Mouse (Mus musculus) small intestine, adult 2 months (tissue): Measurements from ENCODE around the gene Gm17067. TPM values are rescaled to one million over a fixed set of nuclear protein-coding genes. Genes with fewer than 3 reads are reported as not detected.
"Not testable (repeated sequence)": the region's sequence is repeated elsewhere in the genome, so short reads cannot be mapped to it uniquely, and the experiment has no call there.

ENCODE experiments used
- H3K27ac ChIP-seq: fragments of 200-500 bp; 2 replicates; pipeline ENCODE4 v1.5.1; 2012; ENCODE audit warnings: low read depth, low read length, control low read depth, inconsistent platforms; ENCODE audit not compliant: insufficient read depth
- H3K27me3 ChIP-seq: fragments of 200-500 bp; 2 replicates; pipeline ENCODE4 v1.6.1; 2012; ENCODE audit warnings: mild to moderate bottlenecking, moderate library complexity, low read length, inconsistent platforms; ENCODE audit not compliant: control insufficient read depth, insufficient read depth
- H3K36me3 ChIP-seq: fragments of 200-500 bp; 2 replicates; pipeline ENCODE4 v1.6.1; 2012; ENCODE audit warnings: mild to moderate bottlenecking, low read length, control low read depth, inconsistent platforms; ENCODE audit not compliant: control insufficient read depth, insufficient read depth
- H3K4me1 ChIP-seq: fragments of 200-500 bp; 2 replicates; pipeline ENCODE4 v1.6.1; 2012; ENCODE audit warnings: low read length, inconsistent platforms, mixed read lengths; ENCODE audit not compliant: control insufficient read depth, insufficient read depth, insufficient read length
- H3K4me3 ChIP-seq: fragments of 200-500 bp; 2 replicates; pipeline ENCODE4 v1.5.1; 2012; ENCODE audit warnings: low read depth, mild to moderate bottlenecking, control low read depth, inconsistent platforms, low read length, moderate library complexity
- CTCF ChIP-seq: fragments of 200-500 bp; IDR thresholded peaks from 2 replicates; pipeline ENCODE4 v1.5.1; 2012; ENCODE audit warnings: low read depth, mild to moderate bottlenecking, control low read depth, inconsistent platforms, low read length, moderate library complexity, mixed read lengths; ENCODE audit not compliant: insufficient replicate concordance, insufficient read length; ENCODE audit errors: extremely low read depth
- POLR2A ChIP-seq: fragments of 200-500 bp; IDR thresholded peaks from 2 replicates; pipeline ENCODE4 v1.6.1; 2012; ENCODE audit warnings: low read depth, mild to moderate bottlenecking, control low read depth, inconsistent platforms, low read length, moderate library complexity
- WGBS: fragments of 180-500 bp; shearing (Covaris S2); methylation state at CpG from one replicate; pipeline ENCODE4 v1.1.7; 2018; 5-methylcytosine and 5-hydroxymethylcytosine counted together
- polyA plus RNA-seq: library from polyadenylated mRNA; depleted of rRNA; stranded (reverse); fragments of >200 nt; gene quantifications from 2 replicates; pipeline ENCODE4 v1.2.3, GENCODE M21; 2012; rRNA removed

Gene Gm17067
- polyA plus RNA-seq = not detected in 2 replicates

GRCm38 (mm10) chr7:42726917-42727316, at the start of gene Gm17067:
TSS of gene Gm17067 (minus strand) at chr7:42727017.
- H3K27me3 ChIP-seq, H3K4me1 ChIP-seq, H3K36me3 ChIP-seq, H3K4me3 ChIP-seq, H3K27ac ChIP-seq: not testable (repeated sequence)
- WGBS = 85% methylated on average over 4 of the region's 4 CpGs

GRCm38 (mm10) chr7:42749836-42750235, 23.0 kb upstream of the Gm17067 start:
- no peak overlapping the region for H3K27ac ChIP-seq
- TF ChIP-seq POLR2A = no peak
- no peak for TF ChIP-seq CTCF
- no peaks in the 10 kb centered on the region for H3K4me1 ChIP-seq
- H3K36me3 ChIP-seq = no peaks in the 10 kb centered on the region
- 61% methylated on average over 20 of the region's 20 CpGs for WGBS
- H3K4me3 ChIP-seq = no peak overlapping the region
- H3K27me3 ChIP-seq = no peaks in the 10 kb centered on the region

GRCm38 (mm10) chr7:42738536-42739210, 11.9 kb upstream of the Gm17067 start:
- no peak for TF ChIP-seq CTCF
- no peak for TF ChIP-seq POLR2A
- 81% methylated on average over 10 of the region's 10 CpGs for WGBS
- Histone ChIP-seq H3K27me3 (no peaks in the 10 kb centered on the region), H3K4me1 (no peaks in the 10 kb centered on the region), H3K36me3 (no peaks in the 10 kb centered on the region), H3K4me3 (no peak overlapping the region), H3K27ac (no peak overlapping the region)

GRCm38 (mm10) chr7:42693251-42693650, 33.6 kb downstream of the Gm17067 start:
- H3K36me3 ChIP-seq, H3K4me3 ChIP-seq, H3K27ac ChIP-seq, H3K27me3 ChIP-seq, H3K4me1 ChIP-seq: not testable (repeated sequence)
- WGBS = 1% methylated on average over 4 of the region's 4 CpGs

GRCm38 (mm10) chr7:42692362-42693158, 34.3 kb downstream of the Gm17067 start, which contains the start of gene Zfp975:
TSS of gene Zfp975 (minus strand) at chr7:42692742.
- WGBS = under 1% methylated on average over 23 of the region's 23 CpGs
- H3K4me1 ChIP-seq, H3K27me3 ChIP-seq, H3K36me3 ChIP-seq: not testable (repeated sequence)
- peak within 1 kb of the TSS; percentile 83 for H3K4me3 ChIP-seq
- peak within 1 kb of the TSS; percentile 75 for H3K27ac ChIP-seq
- TF ChIP-seq POLR2A = 0 out of 2 replicates have a peak, but pooled peaks have one; percentile 14

GRCm38 (mm10) chr7:42680081-42680480, 46.7 kb downstream of the Gm17067 start:
- not testable (repeated sequence) for H3K27ac ChIP-seq, H3K4me3 ChIP-seq, H3K27me3 ChIP-seq, H3K36me3 ChIP-seq, H3K4me1 ChIP-seq
- 96% methylated on average over 6 of the region's 6 CpGs for WGBS

GRCm38 (mm10) chr7:42679646-42680045, 47.2 kb downstream of the Gm17067 start:
- H3K27ac ChIP-seq, H3K27me3 ChIP-seq, H3K4me3 ChIP-seq, H3K36me3 ChIP-seq, H3K4me1 ChIP-seq: not testable (repeated sequence)

- not testable (repeated sequence) for H3K4me1 ChIP-seq, H3K36me3 ChIP-seq, H3K27me3 ChIP-seq, H3K27ac ChIP-seq, H3K4me3 ChIP-seq
- 78% methylated on average over 5 of the region's 5 CpGs for WGBS
Observed at GRCm38 (mm10) chr7:42660140-42660539, 66.7 kb downstream of the Gm17067 start.

Other genes starting within 250 kb of the Gm17067 start
- gene Zfp141, start 221.3 kb downstream of the Gm17067 start, polyA plus RNA-seq = 0.72 and 1.7 TPM in 2 replicates
- not detected in 2 replicates for gene Gm21028, start 148.4 kb downstream of the Gm17067 start, polyA plus RNA-seq
- gene Zfp977, start 134.5 kb downstream of the Gm17067 start, polyA plus RNA-seq = not detected in 2 replicates
- gene Zfp976, start 84.4 kb downstream of the Gm17067 start, polyA plus RNA-seq = 0.05 TPM in 1 of 2 replicates, not detected in the other
- 0.05 and 0.13 TPM in 2 replicates for gene Zfp975, start 34.3 kb downstream of the Gm17067 start, polyA plus RNA-seq
- not detected in 2 replicates for gene Vmn2r62, start 66.5 kb upstream of the Gm17067 start, polyA plus RNA-seq
- gene Gm2381, start 140.2 kb upstream of the Gm17067 start, polyA plus RNA-seq = not detected in 2 replicates
- gene Vmn2r63, start 206.8 kb upstream of the Gm17067 start, polyA plus RNA-seq = not detected in 2 replicates